Mouse (Mus musculus) thymus, postnatal 25 days (tissue): ENCODE measurements around the gene Ubxn1.
"Not testable (repeated sequence)": the region's sequence is repeated elsewhere in the genome, so short reads cannot be mapped to it uniquely, and the experiment has no call there.

ENCODE experiments used
- DNase-seq: peaks from one replicate; pipeline ENCODE4 v3.0.0; 2022

The Ubxn1 gene

GRCm38 (mm10) chr19:8871267-8872186 lies at the start of gene Ubxn1:
TSS of gene Ubxn1 (plus strand) at chr19:8871496.
- peak; percentile 96 for DNase-seq

GRCm38 (mm10) chr19:8822696-8823095 lies 48.6 kb upstream of the Ubxn1 start:
- no peak for DNase-seq

DNA sequence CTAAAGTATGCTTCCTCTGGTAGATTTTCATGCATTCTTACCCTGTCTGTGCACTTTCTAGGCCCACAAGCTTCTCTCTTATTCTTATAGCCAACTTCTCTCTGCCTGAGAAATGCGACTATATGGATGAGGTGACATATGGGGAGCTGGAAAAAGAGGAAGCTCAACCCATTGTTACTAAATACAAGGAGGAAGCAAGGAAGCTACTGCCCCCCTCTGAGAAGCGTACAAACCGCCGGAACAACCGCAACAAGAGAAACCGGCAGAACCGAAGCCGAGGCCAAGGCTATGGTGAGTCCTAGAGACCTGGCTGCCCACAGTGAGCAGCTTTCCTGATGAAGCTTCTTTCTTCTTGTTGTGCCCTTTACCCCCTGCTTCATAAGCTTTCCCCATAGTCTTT lies 41.6 kb upstream of the Ubxn1 start, which contains the start of gene AC129217.1:
Gene AC129217.1 (plus strand): TSS at position 114 of the 400 bp plus-strand sequence.
- no peak for DNase-seq

DNA sequence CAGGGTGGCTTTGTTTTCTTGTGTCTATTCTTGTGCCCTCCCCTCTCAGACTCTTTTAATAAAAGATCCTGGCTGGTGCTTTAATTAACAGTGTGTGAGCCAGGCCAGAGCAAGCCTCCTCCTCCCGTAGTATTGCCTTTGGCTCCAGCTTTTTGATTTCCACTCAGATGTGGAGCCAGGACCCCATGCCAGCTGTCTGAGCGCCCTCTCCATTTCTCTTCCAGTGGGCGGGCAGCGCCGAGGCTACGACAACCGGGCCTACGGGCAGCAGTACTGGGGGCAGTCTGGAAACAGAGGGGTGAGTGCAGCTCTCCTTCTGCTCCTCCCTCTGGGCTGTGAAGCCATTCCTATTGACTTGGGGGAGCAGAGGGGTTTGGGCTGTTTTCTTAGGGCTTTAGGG lies 40.6 kb upstream of the Ubxn1 start:
- DNase-seq, result no peak

DNA sequence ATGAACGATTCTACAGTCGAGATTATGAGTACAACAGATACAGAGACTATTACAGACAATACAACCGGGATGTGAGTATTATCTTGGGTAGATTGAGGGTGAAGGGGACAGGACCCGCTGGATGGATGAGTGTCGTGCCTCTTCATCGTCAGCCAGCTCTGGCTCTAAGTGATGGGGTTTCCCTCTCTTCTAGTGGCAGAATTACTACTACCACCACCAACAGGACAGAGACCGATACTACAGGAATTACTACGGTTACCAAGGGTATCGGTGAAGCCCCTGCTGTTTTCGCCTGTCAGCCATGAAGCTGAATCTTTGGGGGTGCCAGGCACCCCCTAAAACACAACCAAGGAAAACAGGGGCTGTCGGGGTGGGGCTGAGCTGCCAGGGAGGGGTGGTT lies 40.0 kb upstream of the Ubxn1 start:
- DNase-seq, result no peak

DNA sequence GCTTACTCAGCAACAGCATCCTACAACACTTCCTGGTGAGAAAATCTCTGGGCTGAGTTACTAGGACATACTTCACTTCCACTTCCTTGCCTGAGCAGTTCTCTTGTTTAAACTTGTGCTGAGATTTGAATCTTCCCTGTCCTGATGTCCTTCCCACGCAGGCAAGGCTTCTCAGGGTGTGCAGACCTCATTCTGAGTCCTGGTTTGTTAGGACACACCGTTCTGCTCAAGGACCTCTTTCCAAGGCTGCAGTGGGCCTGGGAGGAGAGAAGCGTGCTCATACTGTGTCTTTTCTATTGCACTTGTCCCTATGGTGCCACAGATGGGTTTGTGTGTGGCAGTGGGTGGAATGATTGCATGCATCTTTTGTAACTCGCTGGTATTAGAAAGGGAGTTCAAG lies 38.3 kb upstream of the Ubxn1 start:
- no peak for DNase-seq

DNA sequence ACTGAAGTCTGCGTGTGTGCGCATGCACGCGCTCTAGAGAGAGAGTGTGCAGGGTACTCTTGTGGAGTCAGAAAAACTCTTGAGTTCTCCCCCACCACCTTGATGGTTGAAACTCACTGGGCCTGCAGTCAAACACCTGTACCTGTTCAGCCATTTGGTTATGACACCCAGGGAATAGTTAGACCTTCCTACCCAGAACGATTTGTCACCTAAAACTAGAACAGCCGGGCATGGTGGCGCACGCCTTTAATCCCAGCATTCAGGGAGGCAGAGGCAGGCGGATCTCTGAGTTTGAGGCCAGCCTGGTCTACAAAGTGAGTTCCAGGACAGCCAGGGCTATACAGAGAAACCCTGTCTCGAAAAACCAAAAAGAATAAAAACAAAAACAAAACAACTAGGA lies 35.0 kb upstream of the Ubxn1 start:
- DNase-seq, result not testable (repeated sequence)

GRCm38 (mm10) chr19:8837251-8837791 lies 34.0 kb upstream of the Ubxn1 start, which contains the start of gene Bscl2:
TSS of gene Bscl2 (plus strand) at chr19:8837467.
- DNase-seq, result peak; percentile 87

GRCm38 (mm10) chr19:8838041-8838730 lies 33.1 kb upstream of the Ubxn1 start:
- DNase-seq, result peak; percentile 30

GRCm38 (mm10) chr19:8839103-8839907 lies 32.0 kb upstream of the Ubxn1 start, which contains the start of gene Gng3:
TSS of gene Gng3 (minus strand) at chr19:8839194.
- no peak for DNase-seq

DNA sequence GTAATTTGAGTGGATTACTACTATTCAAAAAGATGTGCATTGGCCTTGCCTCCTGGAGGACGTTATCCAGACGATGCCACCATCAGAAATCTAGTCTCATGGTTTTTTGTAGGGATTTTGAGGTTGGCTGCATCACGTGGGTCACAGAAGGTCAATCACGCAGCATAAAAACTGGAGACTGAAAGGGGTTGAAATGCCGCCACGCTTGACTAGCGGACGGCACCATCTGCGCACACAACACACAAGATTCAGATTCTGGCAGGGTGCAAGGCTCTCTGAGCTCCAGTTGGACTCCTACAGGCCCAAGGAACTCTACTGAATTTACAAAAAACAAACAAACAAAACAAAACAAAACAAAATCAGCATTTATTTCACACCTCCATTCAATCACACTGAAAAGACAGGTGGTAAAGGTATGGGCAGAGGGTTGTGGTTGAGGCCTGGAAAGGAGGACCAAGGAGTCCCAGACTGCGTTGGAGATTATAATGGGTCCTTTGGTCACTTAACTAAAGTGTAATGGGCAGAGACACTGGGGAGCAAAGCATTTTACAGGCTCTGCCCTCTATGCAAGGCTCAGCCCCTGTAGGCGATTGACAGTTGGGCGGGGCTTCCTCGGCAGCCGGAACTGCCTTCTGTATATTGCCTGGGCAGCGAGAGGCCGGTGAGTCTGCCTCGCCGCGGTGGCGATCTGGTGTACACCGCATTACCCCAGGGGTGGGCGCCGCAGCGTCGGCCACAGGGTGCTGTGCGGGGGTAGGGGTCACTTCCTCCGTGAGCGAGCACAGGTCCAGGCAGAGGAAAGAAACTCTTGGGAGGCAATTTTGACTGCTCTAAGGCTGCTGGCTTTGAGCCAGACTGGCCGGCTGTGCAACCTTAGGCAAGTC lies 31.1 kb upstream of the Ubxn1 start:
- peak; percentile 62 for DNase-seq

DNA sequence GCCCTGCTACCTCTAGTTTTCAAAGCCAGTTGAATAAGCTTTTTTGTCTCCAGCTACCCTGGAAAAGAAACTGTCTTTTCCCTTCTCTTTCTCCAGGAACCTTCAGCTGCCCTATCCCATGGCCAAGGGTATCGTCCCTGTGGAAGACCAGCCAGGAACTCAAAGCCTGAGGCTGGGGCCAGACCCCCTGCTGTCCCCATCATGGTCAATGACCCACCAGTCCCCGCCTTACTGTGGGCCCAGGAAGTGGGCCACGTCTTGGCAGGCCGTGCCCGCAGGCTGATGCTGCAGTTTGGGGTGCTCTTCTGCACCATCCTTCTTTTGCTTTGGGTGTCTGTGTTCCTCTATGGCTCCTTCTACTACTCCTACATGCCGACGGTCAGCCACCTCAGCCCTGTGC lies 30.3 kb upstream of the Ubxn1 start:
- DNase-seq, result no peak

- no peak for DNase-seq
Measured at GRCm38 (mm10) chr19:8842961-8843360, 28.3 kb upstream of the Ubxn1 start.

GRCm38 (mm10) chr19:8844371-8845129 lies 26.7 kb upstream of the Ubxn1 start:
- peak; percentile 76 for DNase-seq

DNA sequence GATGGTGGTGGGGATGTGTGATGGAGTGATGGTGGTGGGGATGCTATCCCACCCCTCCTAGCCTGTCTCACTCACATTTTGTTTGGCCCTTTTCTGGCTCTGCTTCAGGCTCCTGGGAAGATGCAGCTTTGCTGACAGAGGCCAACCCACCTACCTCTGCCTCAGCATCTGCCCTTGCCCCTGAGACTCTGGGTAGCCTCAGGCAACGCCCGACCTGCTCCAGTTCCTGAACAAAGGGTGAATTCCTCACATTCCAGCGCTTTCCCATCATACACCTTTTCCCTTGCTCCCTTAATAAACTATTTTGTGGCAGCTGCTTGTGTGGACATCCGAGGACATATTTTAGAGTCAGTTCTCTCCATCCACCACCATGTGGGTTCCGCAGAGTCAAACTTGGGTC lies 22.9 kb upstream of the Ubxn1 start:
- DNase-seq, result no peak

DNA sequence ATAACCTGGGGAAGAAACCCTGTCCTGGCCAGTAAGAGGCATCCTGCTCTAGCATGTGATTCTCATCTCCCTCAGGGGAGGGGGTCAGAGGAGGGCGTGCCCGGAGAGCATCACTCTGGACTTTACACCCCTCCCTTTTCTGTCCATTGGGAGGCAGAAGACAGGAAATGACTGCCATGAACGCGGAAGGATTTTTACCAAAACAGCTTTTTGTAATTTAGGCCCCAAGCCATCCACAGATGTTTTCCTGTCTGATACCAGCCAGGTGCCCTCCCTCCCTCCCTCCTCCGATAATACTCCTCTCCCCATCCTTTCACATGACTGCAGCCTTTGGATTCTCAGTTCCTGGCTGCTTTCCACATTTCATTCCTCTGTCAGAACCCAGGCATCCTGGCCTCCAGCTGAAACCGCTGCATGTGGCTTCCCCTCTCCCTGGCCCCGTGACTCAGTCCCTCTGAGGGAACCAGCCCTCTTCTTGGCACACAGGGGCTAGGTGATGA lies 20.8 kb upstream of the Ubxn1 start, which contains the start of gene Lrrn4cl:
Gene Lrrn4cl (plus strand): TSS at position 367 of the 500 bp plus-strand sequence.
- no peak for DNase-seq

GRCm38 (mm10) chr19:8851639-8852038 lies 19.7 kb upstream of the Ubxn1 start:
- DNase-seq, result no peak

- DNase-seq, result no peak
Measured at GRCm38 (mm10) chr19:8852236-8852928, 18.9 kb upstream of the Ubxn1 start.

DNA sequence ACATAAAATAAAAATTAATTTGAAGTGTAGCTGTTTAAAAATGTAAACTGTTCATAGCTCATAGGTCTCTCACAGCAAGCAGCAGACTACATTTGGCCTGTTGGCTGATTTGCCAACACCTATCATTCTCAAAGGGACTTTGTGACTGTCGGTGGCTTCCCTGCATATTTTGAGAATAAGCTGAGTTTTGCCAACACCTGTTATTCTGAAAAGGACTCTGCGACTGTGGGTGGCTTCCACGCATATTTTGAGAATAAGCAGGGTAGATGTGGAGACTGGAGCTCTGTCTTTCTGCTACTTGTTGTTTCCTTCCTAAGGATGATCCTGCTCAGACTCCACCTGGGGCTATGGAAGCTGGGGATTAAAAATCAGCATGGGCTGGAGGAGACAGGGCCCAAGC lies 18.2 kb upstream of the Ubxn1 start:
- no peak for DNase-seq

GRCm38 (mm10) chr19:8857689-8858088 lies 13.6 kb upstream of the Ubxn1 start:
- DNase-seq, result peak; percentile 50
